Mouse (Mus musculus) mouse trophoblast stem cell (cell line): ENCODE data around the gene AC109138.7.
"Not testable (repeated sequence)": the region's sequence is repeated elsewhere in the genome, so short reads cannot be mapped to it uniquely, and the experiment has no call there.

Experiments
- in situ Hi-C, 2 experiments: fragments of 300-500 bp; cut with MseI, MboI; formaldehyde crosslinking; loops; 2 replicates in 1 of 2; 3 replicates in 1 of 2; pipeline ENCODE4 v1.15.1; 2025

The AC109138.7 gene

DNA sequence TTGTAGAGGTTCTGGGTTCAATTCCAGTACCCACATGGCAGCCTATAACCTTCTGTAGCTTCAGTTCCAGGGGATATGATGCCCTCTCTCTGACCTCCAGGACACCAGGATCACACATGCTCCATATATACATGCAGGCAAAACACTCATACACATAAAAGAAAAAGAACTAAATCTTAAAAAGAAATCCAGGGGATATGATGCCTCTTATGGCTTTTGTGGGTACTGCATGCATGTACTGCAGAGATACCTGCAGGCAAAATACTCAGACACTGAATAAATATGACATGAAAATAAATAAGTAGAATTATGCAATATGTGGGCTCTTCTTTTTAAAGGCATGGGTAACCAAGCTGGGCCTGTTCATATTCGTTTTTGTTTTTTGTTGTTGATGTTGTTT, 32.9 kb downstream of the AC109138.7 start:
- in situ Hi-C loops = no loop called here

DNA sequence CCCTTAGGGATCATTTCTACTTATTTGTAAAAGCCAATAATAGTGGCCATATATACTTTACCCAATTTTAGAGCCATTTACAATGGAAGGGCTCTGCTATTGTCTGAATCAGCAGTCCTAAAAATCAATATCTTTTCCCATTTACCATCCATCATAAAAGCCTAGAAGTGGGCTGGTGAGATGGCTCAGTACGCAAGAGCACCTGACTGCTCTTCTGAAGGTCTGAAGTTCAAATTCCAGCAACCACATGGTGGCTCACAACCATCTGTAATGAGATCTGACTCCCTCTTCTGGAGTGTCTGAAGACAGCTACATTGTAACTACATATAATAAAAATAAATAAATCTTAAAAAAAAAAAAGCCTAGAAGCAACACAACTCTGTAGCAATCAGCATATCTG, 34.5 kb downstream of the AC109138.7 start:
- in situ Hi-C loops = not testable (repeated sequence)

DNA sequence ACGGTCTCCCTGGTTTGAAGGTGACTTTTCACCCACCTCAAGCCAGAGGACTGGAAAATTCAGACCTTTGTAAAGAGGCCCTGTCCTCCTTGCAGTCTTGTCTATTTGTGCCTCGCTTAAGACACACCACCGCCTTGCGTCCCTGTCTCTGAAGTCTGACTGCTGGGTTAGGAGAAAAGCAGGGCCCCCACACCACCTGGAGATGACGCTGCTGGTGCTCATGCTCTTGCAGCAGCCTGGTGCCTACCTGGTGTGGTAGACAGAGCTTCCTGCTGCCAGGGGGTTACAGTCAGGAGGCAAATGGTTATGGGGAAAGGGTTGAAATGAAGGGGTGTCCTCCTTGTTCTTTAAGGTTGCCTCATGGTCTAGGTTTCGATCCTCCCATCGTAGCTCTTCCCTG, 40.1 kb downstream of the AC109138.7 start:
- in situ Hi-C loops = no loop called here

DNA sequence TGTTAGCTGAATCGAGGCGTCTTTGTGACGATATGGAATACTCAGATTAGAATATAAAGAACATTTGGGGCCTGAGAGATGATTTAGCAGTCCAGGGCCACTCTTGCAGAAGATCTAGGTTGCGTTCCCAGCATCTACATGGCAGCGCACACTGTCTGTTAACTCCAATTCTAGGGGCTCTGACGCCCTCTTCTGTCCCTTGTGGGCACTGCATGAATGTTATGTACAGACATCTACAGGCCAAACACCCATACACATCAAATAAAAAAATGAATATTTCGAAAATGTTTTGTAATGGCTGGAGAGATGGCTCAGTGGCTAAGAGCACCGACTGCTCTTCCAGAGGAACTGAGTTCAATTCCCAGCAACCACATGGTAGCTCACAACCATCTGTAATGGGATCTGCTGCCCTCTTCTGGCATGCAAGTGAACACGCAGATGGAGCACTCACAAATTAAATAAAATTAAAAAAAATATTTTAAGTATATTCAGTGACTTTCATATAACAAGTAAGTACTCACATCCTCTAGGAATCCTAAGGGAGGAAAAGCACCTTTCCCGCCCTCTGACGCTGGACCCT, 41.5 kb downstream of the AC109138.7 start:
- in situ Hi-C loops = no loop called here

DNA sequence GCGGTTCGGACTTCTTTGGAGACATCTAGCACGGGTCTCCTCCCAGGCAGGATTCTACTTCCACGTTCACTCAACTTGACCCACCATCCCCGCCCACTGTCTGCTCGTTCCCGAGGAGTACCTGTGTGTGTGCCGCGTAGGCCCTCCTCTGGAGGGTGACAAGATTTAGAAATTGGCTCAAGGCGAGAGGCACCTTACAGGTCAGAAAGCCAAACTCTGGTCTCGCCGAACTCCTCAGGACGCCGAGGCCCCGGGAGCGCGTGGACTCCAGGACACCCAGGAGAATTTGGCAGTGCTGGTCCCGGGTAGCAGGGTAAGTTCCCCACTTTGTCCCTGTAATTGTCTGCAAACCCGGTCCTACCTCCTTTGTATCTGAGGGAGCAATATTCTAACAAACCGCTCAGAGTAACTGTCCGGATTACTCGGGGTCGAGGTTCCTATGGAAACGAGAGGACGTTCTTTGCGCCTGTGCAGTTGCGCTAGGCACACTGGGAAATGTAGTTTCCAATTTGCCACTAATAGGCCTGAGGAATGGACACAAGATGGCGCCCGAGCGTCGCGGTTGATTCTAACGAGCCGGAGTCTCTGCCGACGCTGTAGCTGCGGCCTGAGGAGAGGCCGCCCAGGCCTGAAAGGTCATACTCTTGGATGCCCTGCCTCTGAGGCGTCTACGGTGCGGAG, 43.2 kb downstream of the AC109138.7 start:
- in situ Hi-C loops = no loop called here

DNA sequence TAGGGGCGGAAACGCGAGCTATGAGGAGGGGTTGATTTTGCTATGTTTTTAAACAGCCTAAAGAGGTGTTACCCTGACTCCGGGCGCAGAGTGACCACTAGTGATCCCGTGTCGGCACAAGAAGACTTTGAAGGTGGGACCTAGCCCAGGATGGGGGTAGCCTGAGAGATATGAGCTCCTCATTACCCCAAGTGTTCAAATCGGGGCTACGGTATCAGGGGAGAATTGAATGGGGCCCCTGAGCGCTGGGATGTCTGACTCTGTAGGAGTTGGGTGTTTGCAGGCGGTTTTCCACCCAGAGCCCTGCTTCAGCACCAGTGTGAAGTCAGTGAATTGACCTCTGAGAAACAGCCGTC, 43.7 kb downstream of the AC109138.7 start:
- in situ Hi-C loops = no loop called here

DNA sequence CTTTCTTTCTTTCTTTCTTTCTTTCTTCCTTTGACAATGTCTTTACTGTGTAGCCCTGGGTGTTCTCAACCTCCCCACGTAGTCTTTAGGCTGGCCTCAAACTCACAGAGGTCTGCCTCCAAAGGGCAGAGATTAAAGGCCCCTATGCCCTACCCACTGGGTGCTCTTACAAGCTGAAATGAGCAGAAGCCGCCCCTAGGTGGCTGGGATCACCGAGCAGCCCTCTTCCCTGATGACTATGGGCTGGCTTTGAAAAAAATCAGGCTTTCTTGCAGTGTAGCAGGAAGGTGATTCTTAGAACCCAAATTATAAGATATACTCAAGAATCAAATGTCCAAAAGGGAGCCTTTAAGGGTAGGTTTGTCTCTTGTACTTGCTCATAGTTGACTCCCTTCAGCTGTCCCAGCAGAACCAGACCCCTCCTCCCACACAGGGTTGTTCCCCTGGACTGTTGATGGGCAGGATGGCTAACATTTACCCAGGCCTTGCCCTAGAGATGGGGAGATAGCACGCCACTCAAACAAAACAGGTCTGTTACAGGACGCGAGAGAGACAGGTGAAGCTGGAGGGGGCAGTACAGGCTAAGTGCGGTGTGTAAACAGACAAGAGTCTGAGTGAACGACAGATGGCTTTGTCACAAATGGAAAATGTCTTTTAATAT, 47.0 kb downstream of the AC109138.7 start:
- in situ Hi-C loops = loop anchor here in 1 of 2 experiments (5.0 kb wide), 1 partner anchor 41 kb away; no protein-coding TSS in a partner anchor

DNA sequence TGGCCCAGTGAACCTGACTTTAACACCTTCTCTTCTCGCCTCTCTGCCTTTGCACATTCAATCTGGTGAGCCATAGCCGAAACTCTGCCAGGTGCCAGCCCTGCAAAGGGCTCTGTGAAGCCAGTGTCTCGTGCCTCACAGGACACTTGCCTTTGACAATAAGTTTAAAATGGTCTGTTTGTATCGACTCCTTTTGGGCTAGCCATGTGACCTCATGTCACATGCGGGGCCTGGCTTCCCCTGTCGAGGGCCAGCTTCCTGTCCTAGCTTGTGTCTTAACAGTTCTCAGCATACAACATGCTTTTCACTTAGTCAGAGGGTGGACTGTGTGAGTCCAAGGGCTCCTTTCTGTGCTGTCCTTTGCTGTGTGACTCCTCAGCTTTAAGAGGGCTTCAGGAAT, 48.6 kb downstream of the AC109138.7 start:
- in situ Hi-C loops = loop anchor here in 1 of 2 experiments (5.0 kb wide), 1 partner anchor 40 kb away; no protein-coding TSS in a partner anchor

DNA sequence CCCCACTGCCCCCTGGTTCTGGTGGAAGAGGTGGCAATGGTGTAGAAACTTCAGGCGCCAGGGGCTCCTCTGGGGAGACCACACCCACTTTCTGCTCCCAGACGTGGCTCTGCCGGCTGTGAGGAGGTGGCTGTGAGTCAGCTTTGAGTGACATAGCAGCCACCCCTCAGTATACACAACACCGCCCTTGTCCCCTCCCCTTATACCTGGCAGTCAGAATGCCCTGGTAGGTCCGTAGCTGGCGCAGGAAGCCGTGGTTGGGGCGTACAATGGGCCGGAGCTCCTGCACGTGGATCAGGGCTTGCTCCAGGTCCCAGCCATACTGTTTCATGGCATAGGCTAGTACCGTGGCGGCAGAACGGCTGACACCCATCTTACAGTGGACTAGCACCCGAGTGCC, 49.5 kb downstream of the AC109138.7 start:
- in situ Hi-C loops = loop anchor here in 1 of 2 experiments (5.0 kb wide), 1 partner anchor 39 kb away; no protein-coding TSS in a partner anchor

DNA sequence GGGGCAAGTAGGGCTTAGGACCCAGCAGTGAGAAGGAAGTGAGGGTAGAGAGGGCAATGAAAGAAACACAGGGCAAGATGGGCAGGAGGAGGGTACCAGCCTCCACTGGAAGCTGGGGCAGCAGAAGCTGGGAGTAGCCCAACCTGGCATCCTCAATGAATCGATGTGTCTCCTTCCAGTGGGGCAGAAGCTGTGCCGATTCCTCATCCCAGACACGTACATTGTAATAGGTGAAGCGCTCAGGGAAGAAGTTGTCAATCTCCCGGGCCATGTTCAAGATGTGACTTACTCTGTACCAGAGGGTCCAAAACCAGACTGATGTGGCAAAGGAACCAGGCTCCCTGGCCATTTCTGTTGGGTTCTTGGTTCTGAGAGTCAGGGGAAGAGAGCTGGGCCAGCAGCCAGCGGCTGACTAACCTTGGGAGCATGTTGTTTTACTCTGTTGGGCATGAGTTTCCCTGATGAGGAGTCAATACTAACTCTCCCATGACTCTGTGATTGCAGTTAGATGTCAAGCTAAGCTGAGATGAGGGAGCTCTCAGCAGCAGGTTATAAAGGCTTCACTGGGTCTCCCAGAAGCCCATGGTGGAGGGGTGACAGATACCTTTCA, 50.1 kb downstream of the AC109138.7 start:
- in situ Hi-C loops = loop anchor here in 1 of 2 experiments (5.0 kb wide), 1 partner anchor 38 kb away; no protein-coding TSS in a partner anchor

DNA sequence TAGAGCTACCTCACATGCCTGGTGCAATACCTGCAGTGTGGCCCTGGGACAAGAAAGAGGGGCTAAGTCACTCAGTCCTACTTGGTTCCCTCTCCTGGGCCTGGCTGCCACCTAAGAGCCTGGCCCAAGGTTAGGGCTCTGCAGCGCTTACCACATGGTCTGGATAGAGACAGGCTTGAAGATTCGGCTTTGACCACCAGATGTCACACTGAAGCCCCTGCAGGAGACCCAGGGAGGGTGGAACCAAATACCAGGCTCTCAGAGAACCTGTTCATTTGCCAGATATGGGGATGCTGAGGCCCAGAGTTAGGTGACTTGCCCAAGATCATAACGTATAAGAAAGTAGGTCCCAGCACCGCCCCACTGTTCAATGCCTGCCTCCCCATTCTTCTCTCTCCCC, 51.8 kb downstream of the AC109138.7 start:
- in situ Hi-C loops = loop anchor here in 1 of 2 experiments (5.0 kb wide), 1 partner anchor 36 kb away; no protein-coding TSS in a partner anchor

DNA sequence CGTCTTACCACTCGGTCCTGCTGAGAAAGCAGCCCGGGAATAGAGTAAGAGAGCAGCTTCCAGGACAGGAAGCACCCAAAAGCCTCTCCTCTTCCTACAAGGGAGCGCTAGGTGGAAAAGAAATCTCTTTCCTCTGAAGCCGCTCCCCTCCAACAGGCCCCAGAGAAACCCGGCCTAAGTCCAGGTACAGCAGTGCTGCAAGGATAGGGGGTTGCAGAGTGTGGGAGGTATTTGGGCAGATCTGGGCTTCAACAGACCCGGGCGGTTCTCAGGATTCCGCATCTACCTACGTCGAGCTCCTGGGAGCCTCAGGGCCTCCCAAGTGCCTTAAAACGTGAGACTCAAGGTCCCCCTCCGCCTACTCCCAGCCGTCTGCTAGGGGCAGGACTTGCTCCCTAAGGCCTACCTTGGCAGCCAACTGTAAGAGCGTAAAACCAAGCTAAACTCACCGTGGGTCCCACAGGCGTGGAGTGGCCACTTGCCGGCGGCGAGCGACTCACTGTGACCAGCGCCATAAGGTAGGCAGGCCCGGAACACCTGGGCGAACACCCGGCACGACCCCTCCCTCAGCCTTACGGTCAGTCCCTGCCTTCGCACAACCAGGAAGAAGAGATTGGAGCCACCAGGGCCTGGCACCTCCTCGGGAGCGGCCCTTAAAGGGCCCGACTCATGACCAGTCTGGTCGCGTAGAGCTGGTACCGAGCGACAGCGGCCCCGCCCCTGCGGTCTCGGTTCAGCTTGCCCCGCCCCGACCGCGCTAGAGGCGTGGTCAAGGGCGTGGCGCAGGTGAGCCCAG, 54.6 kb downstream of the AC109138.7 start, which contains the start of gene Ssh3:
Gene Ssh3, minus strand, starts transcription at position 615 of the 796 bp plus-strand sequence.
- in situ Hi-C loops = loop anchor here in 1 of 2 experiments (5.0 kb wide), 1 partner anchor 34 kb away; no protein-coding TSS in a partner anchor

DNA sequence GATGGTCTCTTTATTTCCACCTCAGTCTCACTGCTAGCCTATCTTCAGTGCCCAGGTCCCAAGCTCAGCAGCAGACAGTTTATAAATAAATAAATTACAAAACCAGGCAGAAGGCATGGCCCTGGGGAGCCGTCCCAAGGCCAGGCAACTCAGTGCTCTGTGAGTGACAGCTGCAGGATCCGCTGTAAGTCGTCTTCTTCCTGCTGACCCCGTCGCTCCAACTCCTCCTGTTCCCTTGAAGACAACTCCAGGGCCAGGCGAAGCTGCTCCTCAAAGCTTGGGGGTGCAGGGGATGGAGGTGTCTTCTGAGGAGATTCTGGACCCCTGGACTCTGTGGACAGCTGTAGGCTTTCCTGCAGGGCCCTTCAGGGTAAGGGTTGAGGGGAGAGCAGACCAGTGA, 56.0 kb downstream of the AC109138.7 start:
- in situ Hi-C loops = no loop called here

DNA sequence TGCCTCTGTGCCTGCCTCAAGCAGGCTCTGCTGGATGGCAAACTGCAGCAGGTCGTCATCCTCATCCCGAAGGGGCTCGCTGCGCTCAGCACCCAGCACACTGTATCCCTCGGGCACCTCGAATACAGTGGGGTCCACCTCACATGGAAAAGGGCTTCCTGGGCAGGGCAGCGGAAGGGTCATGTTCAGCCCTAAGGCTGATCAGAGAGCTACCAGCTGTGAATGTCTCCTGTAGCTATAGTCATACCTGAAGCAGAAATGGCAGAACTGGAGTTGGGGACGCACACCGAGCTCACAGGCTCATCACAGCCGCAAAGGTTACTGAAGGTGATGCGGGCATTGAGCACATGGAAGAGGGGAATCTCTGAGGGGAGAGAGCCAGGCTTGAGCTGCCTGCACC, 56.8 kb downstream of the AC109138.7 start:
- in situ Hi-C loops = no loop called here

DNA sequence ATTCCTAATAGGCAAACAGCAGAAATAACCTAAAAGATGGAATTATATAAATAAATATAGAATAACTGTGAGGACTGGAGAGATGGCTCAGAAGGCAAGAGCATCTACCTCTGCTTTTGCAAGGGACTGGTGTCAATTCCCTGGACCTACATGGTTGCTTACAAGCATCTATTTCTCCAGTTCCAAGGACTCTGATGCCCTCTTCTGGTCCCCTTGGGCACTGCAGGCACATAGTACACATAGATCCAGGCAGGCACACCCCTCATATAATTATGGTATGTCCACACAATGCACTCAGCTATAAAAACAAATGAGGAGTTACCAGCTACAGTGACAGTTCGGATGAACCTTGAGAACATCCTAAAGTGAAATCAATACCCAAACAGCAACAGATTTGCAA, 65.3 kb downstream of the AC109138.7 start:
- in situ Hi-C loops = no loop called here

DNA sequence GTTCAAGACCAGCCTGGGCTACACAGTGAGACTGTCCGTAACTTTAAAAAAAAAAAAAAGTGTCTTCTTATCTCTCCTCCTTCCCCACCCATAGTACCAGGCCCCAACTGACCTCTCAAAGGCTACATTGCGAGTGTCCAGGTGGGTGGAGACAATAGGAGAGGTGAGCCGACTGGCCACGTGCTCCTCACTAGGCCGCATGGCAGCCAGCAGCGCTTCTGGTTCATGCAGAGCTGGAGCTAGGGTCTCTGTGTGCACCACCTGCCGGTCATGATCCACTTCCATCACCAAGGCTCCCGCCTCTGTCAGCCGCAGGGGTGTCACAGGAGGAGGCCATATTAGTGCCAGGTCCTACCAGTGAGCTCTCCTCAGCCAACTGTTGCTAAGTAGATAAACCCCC, 66.3 kb downstream of the AC109138.7 start:
- in situ Hi-C loops = no loop called here
